ENCODE assay signal across 24 mouse cellular contexts in genomic region chr6:64736317-64736716, GRCm38 (mm10). TPM values are rescaled to one million over a fixed set of nuclear protein-coding genes. Genes with fewer than 3 reads are reported as not detected.
DNase-seq lines count a peak whose midpoint lies in the region; ATAC-seq and TF ChIP-seq lines count a peak whose summit lies in the region.
"Had no signal": no experiment of that assay in that cellular context is flagged by ENCODE, and none has a peak within 500 bp of the region (broad histone marks: within the 10 kb centered on the region; RNA-seq: fewer than 3 reads in every experiment).

No protein-coding gene starts in this region.

- no peak for DNase-seq in stomach, postnatal 0 days (ENCODE audit: low spot score)
- no peak for DNase-seq in lung, postnatal 14 days
- no peak for DNase-seq in adrenal gland, adult 8-10 months
- DNase-seq: adrenal gland, adult 2 months; adrenal gland, postnatal 14 days; adrenal gland, postnatal 36 days; cerebellum, adult 11-12 months; cerebellum, adult 2 months; cerebellum, adult 9-10 months; cerebellum, postnatal 10 days; cerebellum, postnatal 25 days had no signal

- peaks cover 6% of the 10 kb centered on the region for H3K4me1 ChIP-seq in intestine, embryonic 16.5 days (ENCODE audit: control insufficient read depth, insufficient read depth, low read length)
- H3K4me1 ChIP-seq in small intestine, adult 2 months (ENCODE audit: control insufficient read depth, insufficient read depth, insufficient read length, low read length), result peaks cover 6% of the 10 kb centered on the region
- 0 out of 2 replicates have a peak, but pooled peaks cover 3% of the 10 kb centered on the region for H3K4me1 ChIP-seq in stomach, postnatal 0 days (replicated peaks; ENCODE audit: control insufficient read depth, insufficient read depth)
- H3K4me1 ChIP-seq in midbrain, embryonic 16.5 days (ENCODE audit: control insufficient read depth, insufficient read depth, low read length), result peaks cover 9% of the 10 kb centered on the region

- peak overlapping the region; percentile 23; the same call in 1 of the 2 replicates for H3K27ac ChIP-seq in intestine, embryonic 16.5 days (ENCODE audit: low read length)
- 0 out of 2 replicates have a peak overlapping the region, but pooled peaks have one; percentile 17 for H3K27ac ChIP-seq in small intestine, adult 2 months (ENCODE audit: insufficient read depth, low read depth, low read length)
- H3K27ac ChIP-seq in stomach, postnatal 0 days (replicated peaks), result no peak overlapping the region
- H3K27ac ChIP-seq in midbrain, embryonic 16.5 days (ENCODE audit: low read length), result no peak overlapping the region
- H3K27ac ChIP-seq: embryonic facial prominence, embryonic 13.5 days; embryonic facial prominence, embryonic 15.5 days; forebrain, embryonic 10.5 days; forebrain, embryonic 12.5 days had no signal

- no peaks in the 10 kb centered on the region for H3K9me3 ChIP-seq in intestine, embryonic 16.5 days (ENCODE audit: control insufficient read depth, low read length)
- H3K9me3 ChIP-seq in stomach, postnatal 0 days (ENCODE audit: control insufficient read depth, low read length), result peaks cover 2% of the 10 kb centered on the region; the same call in 1 of the 2 replicates
- H3K9me3 ChIP-seq in midbrain, embryonic 16.5 days (replicated peaks; ENCODE audit: control insufficient read depth, low read length, poor library complexity, severe bottlenecking), result no peaks in the 10 kb centered on the region
- H3K9me3 ChIP-seq: embryonic facial prominence, embryonic 13.5 days; embryonic facial prominence, embryonic 15.5 days; forebrain, embryonic 10.5 days; forebrain, embryonic 12.5 days had no signal

- H3K9ac ChIP-seq in intestine, embryonic 16.5 days (ENCODE audit: low read depth, low read length), result no peak overlapping the region
- H3K9ac ChIP-seq in stomach, postnatal 0 days (ENCODE audit: low read length), result no peak overlapping the region
- no peak overlapping the region for H3K9ac ChIP-seq in midbrain, embryonic 16.5 days (ENCODE audit: low read depth, low read length)
- H3K9ac ChIP-seq: embryonic facial prominence, embryonic 13.5 days; embryonic facial prominence, embryonic 15.5 days; forebrain, embryonic 12.5 days had no signal

- WGBS in intestine, embryonic 16.5 days, result 51% methylated on average over 4 of the region's 4 CpGs
- WGBS in small intestine, adult 2 months, result 29% methylated on average over 4 of the region's 4 CpGs
- 52% methylated on average over 4 of the region's 4 CpGs for WGBS in stomach, postnatal 0 days
- 74% methylated on average over 4 of the region's 4 CpGs for WGBS in midbrain, embryonic 16.5 days

- no peak for TF ChIP-seq POLR2A in small intestine, adult 2 months (IDR thresholded peaks at IDR 0.05; ENCODE audit: low read depth, low read length)

- no peak for TF ChIP-seq EP300 in stomach, postnatal 0 days (optimal IDR thresholded peaks at IDR 0.05)

- H3K4me3 ChIP-seq in intestine, embryonic 16.5 days (ENCODE audit: low read length), result no peak overlapping the region
- H3K4me3 ChIP-seq in small intestine, adult 2 months (ENCODE audit: low read depth, low read length), result no peak overlapping the region
- no peak overlapping the region for H3K4me3 ChIP-seq in stomach, postnatal 0 days (ENCODE audit: low read depth, low read length)
- no peak overlapping the region for H3K4me3 ChIP-seq in midbrain, embryonic 16.5 days (ENCODE audit: low read depth, low read length)
- H3K4me3 ChIP-seq: embryonic facial prominence, embryonic 13.5 days; embryonic facial prominence, embryonic 15.5 days; erythroblast, embryonic 14.5 days; forebrain, embryonic 10.5 days; forebrain, embryonic 12.5 days had no signal

- peaks cover 29% of the 10 kb centered on the region for H3K27me3 ChIP-seq in intestine, embryonic 16.5 days (replicated peaks; ENCODE audit: control insufficient read depth, insufficient read depth, low read length)
- peaks cover 30% of the 10 kb centered on the region for H3K27me3 ChIP-seq in small intestine, adult 2 months (ENCODE audit: control insufficient read depth, insufficient read depth, low read length)
- H3K27me3 ChIP-seq in stomach, postnatal 0 days (ENCODE audit: control insufficient read depth, insufficient read depth, low read length), result peaks cover 14% of the 10 kb centered on the region; the same call in 1 of the 2 replicates
- H3K27me3 ChIP-seq in midbrain, embryonic 16.5 days (ENCODE audit: control insufficient read depth, insufficient read depth, low read depth, low read length), result peaks cover 36% of the 10 kb centered on the region

- H3K36me3 ChIP-seq in intestine, embryonic 16.5 days (ENCODE audit: control insufficient read depth, insufficient read depth, low read length), result no peaks in the 10 kb centered on the region
- no peaks in the 10 kb centered on the region for H3K36me3 ChIP-seq in small intestine, adult 2 months (ENCODE audit: control insufficient read depth, insufficient read depth, low read length)
- no peaks in the 10 kb centered on the region for H3K36me3 ChIP-seq in stomach, postnatal 0 days (ENCODE audit: control insufficient read depth, insufficient read depth, low read length)
- no peaks in the 10 kb centered on the region for H3K36me3 ChIP-seq in midbrain, embryonic 16.5 days (ENCODE audit: control insufficient read depth, insufficient read depth, low read length)
- H3K36me3 ChIP-seq: embryonic facial prominence, embryonic 13.5 days; embryonic facial prominence, embryonic 15.5 days; forebrain, embryonic 10.5 days; forebrain, embryonic 12.5 days had no signal

- peak; percentile 78 for ATAC-seq in intestine, embryonic 16.5 days
- peak; percentile 69 for ATAC-seq in stomach, postnatal 0 days (ENCODE audit: low FRiP score, low TSS enrichment)
- no peak for ATAC-seq in midbrain, embryonic 16.5 days
- ATAC-seq: forebrain, embryonic 14.5 days; forebrain, embryonic 16.5 days had no signal

- no peak for TF ChIP-seq CTCF in small intestine, adult 2 months (IDR thresholded peaks at IDR 0.05; ENCODE audit: extremely low read depth, insufficient read length, insufficient replicate concordance, low read depth, low read length)
- no peak for TF ChIP-seq CTCF in stomach, postnatal 0 days (IDR thresholded peaks at IDR 0.05; ENCODE audit: low read depth)

- H3K4me2 ChIP-seq in intestine, embryonic 16.5 days (ENCODE audit: low read depth, low read length), result no peak overlapping the region
- no peak overlapping the region for H3K4me2 ChIP-seq in stomach, postnatal 0 days (replicated peaks; ENCODE audit: low read depth)
- H3K4me2 ChIP-seq in midbrain, embryonic 16.5 days (ENCODE audit: low read length), result no peak overlapping the region
- H3K4me2 ChIP-seq: embryonic facial prominence, embryonic 13.5 days; embryonic facial prominence, embryonic 15.5 days; forebrain, embryonic 12.5 days had no signal

RNA-seq across cellular contexts. Expression of gene Atoh1, which starts 7.4 kb away (rescaled TPM):
- 9.9 and 10.3 TPM in 2 replicates for polyA plus RNA-seq in intestine, embryonic 16.5 days (2015; fragmentation: Nextera tagmentation; extraction: Ambion mirVana)
- polyA plus RNA-seq in small intestine, adult 2 months (2012; rRNA removed), result 8.2 and 26.8 TPM in 2 replicates
- polyA plus RNA-seq in stomach, postnatal 0 days (2015; fragmentation: Nextera tagmentation; extraction: Ambion mirVana), result 0.07 and 0.11 TPM in 2 replicates
- polyA plus RNA-seq in midbrain, embryonic 16.5 days (2015; fragmentation: Nextera tagmentation; extraction: Ambion mirVana), result 0.44 and 0.63 TPM in 2 replicates
- under 1 TPM in 1 of 4 experiments, not detected in 3; 0.14 TPM for total RNA-seq in adrenal gland, adult 8-10 months (2022)
- total RNA-seq: adrenal gland, adult 2 months; adrenal gland, postnatal 14 days; adrenal gland, postnatal 36 days; MEL had no signal
- polyA plus RNA-seq: C2C12; cortical plate, adult 2 months; erythroblast, embryonic 14.5 days; forebrain, embryonic 10.5 days; forebrain, embryonic 12.5 days; forebrain, embryonic 14.5 days; forebrain, embryonic 16.5 days had no signal

Comparison
In these comparisons a context has a peak if more than half of its experiments do, and no peak if none do; other contexts are left out.
1. H3K27ac ChIP-seq: peak in intestine, embryonic 16.5 days (single experiment) and small intestine, adult 2 months (single experiment); none in stomach, postnatal 0 days (single experiment) and midbrain, embryonic 16.5 days (single experiment).